ENCODE assay signal across 30 mouse cellular contexts in genomic region chr6:106892639-106892934, GRCm38 (mm10).
A peak's percentile ranks its signal among the peaks of the same experiment; 100 is the strongest.
DNase-seq lines count a peak whose midpoint lies in the region; ATAC-seq lines count a peak whose summit lies in the region.
"Had no signal": no experiment of that assay in that cellular context is flagged by ENCODE, and none has a peak within 500 bp of the region (broad histone marks: within the 10 kb centered on the region; RNA-seq: fewer than 3 reads in every experiment).

No protein-coding gene starts in this region.

- H3K4me1 ChIP-seq in forebrain, embryonic 13.5 days: peaks cover 10% of the 10 kb centered on the region
- peaks cover 9% of the 10 kb centered on the region for H3K4me1 ChIP-seq in forebrain, embryonic 15.5 days
- peaks cover 11% of the 10 kb centered on the region for H3K4me1 ChIP-seq in hindbrain, embryonic 13.5 days (replicated peaks)
- H3K4me1 ChIP-seq in midbrain, embryonic 12.5 days: 0 out of 2 replicates have a peak, but pooled peaks cover 2% of the 10 kb centered on the region
- H3K4me1 ChIP-seq: embryonic facial prominence, embryonic 10.5 days; embryonic facial prominence, embryonic 15.5 days; heart, embryonic 13.5 days; limb, embryonic 10.5 days; limb, embryonic 15.5 days; liver, embryonic 13.5 days had no signal

- no peak for DNase-seq in left cerebral cortex, adult 18-20 months (ENCODE audit: low spot score in 2 of 2)
- DNase-seq in right cerebral cortex, adult 2 months (ENCODE audit: low spot score in 2 of 2): no peak
- no peak for DNase-seq in gastrocnemius, adult 18-20 months (ENCODE audit: low spot score)
- DNase-seq: adrenal gland, adult 8-10 months; cerebellum, adult 8-10 months; cerebellum, postnatal 25 days; forebrain, postnatal 0 days; gastrocnemius, postnatal 10 days; heart, postnatal 10 days; kidney, adult 2 months; kidney, postnatal 36 days; layer of hippocampus, postnatal 36 days; liver, embryonic 13.5 days; lung, adult 18-20 months; lung, postnatal 10 days; right cerebral cortex, postnatal 4 days; thymus, adult 18-20 months; thymus, postnatal 25 days had no signal

- no peak overlapping the region for H3K4me3 ChIP-seq in forebrain, embryonic 13.5 days
- H3K4me3 ChIP-seq in forebrain, embryonic 15.5 days: no peak overlapping the region
- H3K4me3 ChIP-seq in hindbrain, embryonic 13.5 days: no peak overlapping the region
- H3K4me3 ChIP-seq in midbrain, embryonic 12.5 days: no peak overlapping the region
- H3K4me3 ChIP-seq: embryonic facial prominence, embryonic 10.5 days; embryonic facial prominence, embryonic 15.5 days; heart, embryonic 13.5 days; limb, embryonic 10.5 days; limb, embryonic 15.5 days; liver, embryonic 13.5 days; myocyte had no signal

- no peak overlapping the region for H3K4me2 ChIP-seq in forebrain, embryonic 13.5 days
- H3K4me2 ChIP-seq in forebrain, embryonic 15.5 days (replicated peaks): no peak overlapping the region
- no peak overlapping the region for H3K4me2 ChIP-seq in hindbrain, embryonic 13.5 days
- H3K4me2 ChIP-seq in midbrain, embryonic 12.5 days (replicated peaks): no peak overlapping the region
- H3K4me2 ChIP-seq: embryonic facial prominence, embryonic 15.5 days; heart, embryonic 13.5 days; limb, embryonic 15.5 days; liver, embryonic 13.5 days had no signal

- no peaks in the 10 kb centered on the region for H3K27me3 ChIP-seq in forebrain, embryonic 13.5 days
- no peaks in the 10 kb centered on the region for H3K27me3 ChIP-seq in forebrain, embryonic 15.5 days
- H3K27me3 ChIP-seq in hindbrain, embryonic 13.5 days: no peaks in the 10 kb centered on the region
- H3K27me3 ChIP-seq in midbrain, embryonic 12.5 days: no peaks in the 10 kb centered on the region
- H3K27me3 ChIP-seq: embryonic facial prominence, embryonic 15.5 days; heart, embryonic 13.5 days; limb, embryonic 15.5 days; liver, embryonic 13.5 days had no signal

- no peaks in the 10 kb centered on the region for H3K36me3 ChIP-seq in forebrain, embryonic 13.5 days (ENCODE audit: poor library complexity, severe bottlenecking)
- H3K36me3 ChIP-seq in forebrain, embryonic 15.5 days: no peaks in the 10 kb centered on the region
- H3K36me3 ChIP-seq in hindbrain, embryonic 13.5 days: no peaks in the 10 kb centered on the region
- H3K36me3 ChIP-seq in midbrain, embryonic 12.5 days: no peaks in the 10 kb centered on the region
- H3K36me3 ChIP-seq: embryonic facial prominence, embryonic 10.5 days; embryonic facial prominence, embryonic 15.5 days; G1E; heart, embryonic 13.5 days; limb, embryonic 10.5 days; limb, embryonic 15.5 days; liver, embryonic 13.5 days had no signal

- ATAC-seq in forebrain, embryonic 13.5 days: 0 out of 2 replicates have a peak, but pooled peaks have one; percentile 16
- no peak for ATAC-seq in forebrain, embryonic 15.5 days (replicated peaks)
- no peak; the same call in 1 of the 2 replicates for ATAC-seq in hindbrain, embryonic 13.5 days (ENCODE audit: low FRiP score)
- peak; percentile 5; the same call in 1 of the 2 replicates for ATAC-seq in midbrain, embryonic 12.5 days (ENCODE audit: low FRiP score, low read depth)
- ATAC-seq: forebrain, postnatal 0 days had no signal

- no peak overlapping the region for H3K27ac ChIP-seq in forebrain, embryonic 13.5 days
- H3K27ac ChIP-seq in forebrain, embryonic 15.5 days (replicated peaks): no peak overlapping the region; the same call in 1 of the 2 replicates
- peak overlapping the region; percentile 80 for H3K27ac ChIP-seq in hindbrain, embryonic 13.5 days
- H3K27ac ChIP-seq in midbrain, embryonic 12.5 days (replicated peaks): peak overlapping the region; percentile 69; the same call in 1 of the 2 replicates
- H3K27ac ChIP-seq: embryonic facial prominence, embryonic 10.5 days; embryonic facial prominence, embryonic 15.5 days; heart, embryonic 13.5 days; limb, embryonic 10.5 days; limb, embryonic 15.5 days; liver, embryonic 13.5 days; stomach, postnatal 0 days had no signal

- WGBS in forebrain, embryonic 13.5 days: 34% methylated on average over 2 of the region's 2 CpGs
- WGBS in forebrain, embryonic 15.5 days: 28% methylated on average over 2 of the region's 2 CpGs
- 42% methylated on average over 2 of the region's 2 CpGs for WGBS in hindbrain, embryonic 13.5 days
- 59% methylated on average over 2 of the region's 2 CpGs for WGBS in midbrain, embryonic 12.5 days

- no peak overlapping the region for H3K9ac ChIP-seq in forebrain, embryonic 13.5 days
- H3K9ac ChIP-seq in forebrain, embryonic 15.5 days (replicated peaks): no peak overlapping the region
- no peak overlapping the region for H3K9ac ChIP-seq in hindbrain, embryonic 13.5 days
- no peak overlapping the region for H3K9ac ChIP-seq in midbrain, embryonic 12.5 days (replicated peaks)
- H3K9ac ChIP-seq: embryonic facial prominence, embryonic 15.5 days; forebrain, postnatal 0 days; heart, embryonic 13.5 days; limb, embryonic 15.5 days; liver, embryonic 13.5 days had no signal

- no peaks in the 10 kb centered on the region for H3K9me3 ChIP-seq in forebrain, embryonic 13.5 days (replicated peaks)
- no peaks in the 10 kb centered on the region for H3K9me3 ChIP-seq in forebrain, embryonic 15.5 days
- no peaks in the 10 kb centered on the region for H3K9me3 ChIP-seq in hindbrain, embryonic 13.5 days
- no peaks in the 10 kb centered on the region for H3K9me3 ChIP-seq in midbrain, embryonic 12.5 days
- H3K9me3 ChIP-seq: embryonic facial prominence, embryonic 10.5 days; embryonic facial prominence, embryonic 15.5 days; G1E; heart, embryonic 13.5 days; limb, embryonic 10.5 days; limb, embryonic 15.5 days; liver, embryonic 13.5 days had no signal

Comparison
In these comparisons a context has a peak if more than half of its experiments do, and no peak if none do; other contexts are left out.
1. ATAC-seq: peak in forebrain, embryonic 13.5 days (single experiment) and midbrain, embryonic 12.5 days (single experiment); none in forebrain, embryonic 15.5 days (single experiment) and hindbrain, embryonic 13.5 days (single experiment).
2. H3K27ac ChIP-seq: peak in hindbrain, embryonic 13.5 days (single experiment) and midbrain, embryonic 12.5 days (single experiment); none in forebrain, embryonic 13.5 days (single experiment) and forebrain, embryonic 15.5 days (single experiment).